Mouse (Mus musculus) testis, adult 2 months (tissue): ENCODE data around the gene Impg2. TPM values are rescaled to one million over a fixed set of nuclear protein-coding genes. Genes with fewer than 3 reads are reported as not detected.

Experiments
- H3K27ac ChIP-seq: fragments of 200-500 bp; 2 replicates; pipeline ENCODE4 v1.5.1; 2012; ENCODE audit warnings: low read depth, low read length; ENCODE audit not compliant: control insufficient read depth, insufficient read depth
- H3K27me3 ChIP-seq: fragments of 200-500 bp; 2 replicates; pipeline ENCODE4 v1.6.1; 2012; ENCODE audit warnings: mild to moderate bottlenecking, low read length, moderate library complexity; ENCODE audit not compliant: control insufficient read depth, insufficient read depth
- H3K36me3 ChIP-seq: fragments of 200-500 bp; 2 replicates; pipeline ENCODE4 v1.6.1; 2012; ENCODE audit warnings: mild to moderate bottlenecking, low read length; ENCODE audit not compliant: control insufficient read depth, insufficient read depth
- H3K4me1 ChIP-seq: fragments of 200-500 bp; 2 replicates; pipeline ENCODE4 v1.6.1; 2012; ENCODE audit warnings: low read length; ENCODE audit not compliant: control insufficient read depth, insufficient read depth
- H3K4me3 ChIP-seq: fragments of 200-500 bp; 2 replicates; pipeline ENCODE4 v1.5.1; 2012; ENCODE audit warnings: low read depth, mild to moderate bottlenecking, low read length, moderate library complexity, mixed read lengths; ENCODE audit not compliant: control insufficient read depth
- CTCF ChIP-seq: fragments of 200-500 bp; IDR thresholded peaks from 2 replicates; pipeline ENCODE4 v1.5.1; 2012; ENCODE audit warnings: low read depth, mild to moderate bottlenecking, inconsistent platforms, low read length, moderate library complexity; ENCODE audit not compliant: control insufficient read depth, insufficient read depth, insufficient replicate concordance
- POLR2A ChIP-seq: fragments of 200-500 bp; IDR thresholded peaks from 2 replicates; pipeline ENCODE4 v1.6.1; 2012; ENCODE audit warnings: low read depth, mild to moderate bottlenecking, inconsistent platforms, low read length, moderate library complexity; ENCODE audit not compliant: control insufficient read depth
- polyA plus RNA-seq: library from polyadenylated mRNA; depleted of rRNA; stranded (reverse); fragments of >200 nt; gene quantifications from 2 replicates; pipeline ENCODE4 v1.2.3, GENCODE M21; 2012

The Impg2 gene
- polyA plus RNA-seq, 1 experiment: 8.4 TPM

- TF ChIP-seq CTCF (no peak), POLR2A (no peak)
- Histone ChIP-seq H3K27ac (no peak overlapping the region), H3K4me1 (no peaks in the 10 kb centered on the region)
Observed at GRCm38 (mm10) chr16:56283330-56283729, 79.2 kb downstream of the Impg2 start.

GRCm38 (mm10) chr16:56283873-56284272 lies 79.8 kb downstream of the Impg2 start:
- no peaks in the 10 kb centered on the region for H3K36me3 ChIP-seq
- no peaks in the 10 kb centered on the region for H3K27me3 ChIP-seq
- H3K4me3 ChIP-seq: no peak overlapping the region
- no peak overlapping the region for H3K27ac ChIP-seq
- no peaks in the 10 kb centered on the region for H3K4me1 ChIP-seq
- no peak for TF ChIP-seq CTCF
- no peak for TF ChIP-seq POLR2A

More at GRCm38 (mm10) chr16:56283330-56283729, 79.2 kb downstream of the Impg2 start:
- Histone ChIP-seq H3K27me3 (no peaks in the 10 kb centered on the region), H3K4me3 (no peak overlapping the region), H3K36me3 (no peaks in the 10 kb centered on the region)

GRCm38 (mm10) chr16:56286076-56286475 lies 82.0 kb downstream of the Impg2 start:
- Histone ChIP-seq H3K4me3 (no peak overlapping the region), H3K27me3 (no peaks in the 10 kb centered on the region), H3K4me1 (no peaks in the 10 kb centered on the region), H3K27ac (no peak overlapping the region), H3K36me3 (no peaks in the 10 kb centered on the region)
- TF ChIP-seq CTCF: no peak
- TF ChIP-seq POLR2A: no peak

- Histone ChIP-seq H3K36me3 (no peaks in the 10 kb centered on the region), H3K27ac (no peak overlapping the region), H3K4me3 (no peak overlapping the region), H3K27me3 (no peaks in the 10 kb centered on the region), H3K4me1 (no peaks in the 10 kb centered on the region)
- no peak for TF ChIP-seq CTCF
- TF ChIP-seq POLR2A: no peak
Observed at GRCm38 (mm10) chr16:56286977-56287376, 82.9 kb downstream of the Impg2 start.

- TF ChIP-seq POLR2A: no peak
- no peak for TF ChIP-seq CTCF
- Histone ChIP-seq H3K4me1 (no peaks in the 10 kb centered on the region), H3K4me3 (no peak overlapping the region), H3K27ac (no peak overlapping the region), H3K27me3 (no peaks in the 10 kb centered on the region), H3K36me3 (no peaks in the 10 kb centered on the region)
Observed at GRCm38 (mm10) chr16:56294887-56295286, 90.8 kb downstream of the Impg2 start.

- Histone ChIP-seq H3K36me3 (no peaks in the 10 kb centered on the region), H3K4me1 (no peaks in the 10 kb centered on the region), H3K4me3 (no peak overlapping the region), H3K27me3 (no peaks in the 10 kb centered on the region), H3K27ac (no peak overlapping the region)
- TF ChIP-seq CTCF (no peak), POLR2A (no peak)
Observed at GRCm38 (mm10) chr16:56295888-56296648, 92.0 kb downstream of the Impg2 start.

- TF ChIP-seq CTCF (no peak), POLR2A (no peak)
- Histone ChIP-seq H3K27me3 (no peaks in the 10 kb centered on the region), H3K27ac (no peak overlapping the region), H3K4me3 (no peak overlapping the region), H3K4me1 (no peaks in the 10 kb centered on the region), H3K36me3 (no peaks in the 10 kb centered on the region)
Observed at GRCm38 (mm10) chr16:56298248-56298647, 94.1 kb downstream of the Impg2 start.
